In genomic region chr6:100483084-100483810, GRCm38 (mm10) we compare ENCODE assay signal across 10 mouse cellular contexts.
DNase-seq lines count a peak whose midpoint lies in the region; ATAC-seq and TF ChIP-seq lines count a peak whose summit lies in the region.
"Had no signal": no experiment of that assay in that cellular context is flagged by ENCODE, and none has a peak within 500 bp of the region (broad histone marks: within the 10 kb centered on the region; RNA-seq: fewer than 3 reads in every experiment).

No protein-coding gene starts in this region.

- TF ChIP-seq POLR2A in ES-Bruce4 (IDR thresholded peaks at IDR 0.05; ENCODE audit: insufficient read depth, low read length), result no peak

- H3K9me3 ChIP-seq in heart, embryonic 13.5 days, result peaks cover 13% of the 10 kb centered on the region; the same call in 1 of the 2 replicates
- no peaks in the 10 kb centered on the region for H3K9me3 ChIP-seq in ES-Bruce4 (replicated peaks; ENCODE audit: control insufficient read depth, insufficient read depth, low read length, poor library complexity, severe bottlenecking)
- peaks cover 4% of the 10 kb centered on the region; the same call in 1 of the 2 replicates for H3K9me3 ChIP-seq in embryonic facial prominence, embryonic 12.5 days
- H3K9me3 ChIP-seq in liver, embryonic 11.5 days (ENCODE audit: control insufficient read depth, low read length), result no peaks in the 10 kb centered on the region

- ATAC-seq in heart, embryonic 13.5 days (ENCODE audit: extremely low read depth, insufficient number of reproducible peaks, low FRiP score, low TSS enrichment), result no peak
- ATAC-seq in embryonic facial prominence, embryonic 12.5 days (ENCODE audit: insufficient number of reproducible peaks, insufficient read depth, low FRiP score, low TSS enrichment), result peak; percentile 73
- ATAC-seq in liver, embryonic 11.5 days (replicated peaks; ENCODE audit: low FRiP score), result no peak
- ATAC-seq: Patski had no signal

- DNase-seq in heart, adult 8-10 months (ENCODE audit: low spot score), result no peak
- no peak for DNase-seq in liver, embryonic 11.5 days (ENCODE audit: low spot score)
- DNase-seq in layer of hippocampus, postnatal 10 days (ENCODE audit: low spot score in 2 of 2), result no peak
- DNase-seq in ovary, postnatal 14 days (ENCODE audit: low spot score), result no peak
- DNase-seq in right cerebral cortex, postnatal 14 days, result no peak

- 0 out of 2 replicates have a peak overlapping the region, but pooled peaks have one; percentile 30 for H3K9ac ChIP-seq in heart, embryonic 13.5 days
- H3K9ac ChIP-seq in ES-Bruce4 (ENCODE audit: low read depth, poor library complexity, severe bottlenecking), result 0 out of 2 replicates have a peak overlapping the region, but pooled peaks have one; percentile 11
- H3K9ac ChIP-seq in embryonic facial prominence, embryonic 12.5 days, result no peak overlapping the region
- no peak overlapping the region for H3K9ac ChIP-seq in liver, embryonic 11.5 days (ENCODE audit: low read depth, low read length)
- H3K9ac ChIP-seq: neural tube, embryonic 12.5 days had no signal

- H3K27ac ChIP-seq in heart, embryonic 13.5 days (replicated peaks), result peak overlapping the region; percentile 36; the same call in 1 of the 2 replicates
- H3K27ac ChIP-seq in ES-Bruce4 (ENCODE audit: insufficient read depth, low read length), result peak overlapping the region; percentile 63
- H3K27ac ChIP-seq in embryonic facial prominence, embryonic 12.5 days, result peak overlapping the region; percentile 74
- no peak overlapping the region for H3K27ac ChIP-seq in liver, embryonic 11.5 days (ENCODE audit: low read depth, low read length)
- H3K27ac ChIP-seq: neural tube, embryonic 12.5 days had no signal

- H3K27me3 ChIP-seq in heart, embryonic 13.5 days (replicated peaks), result peaks cover 7% of the 10 kb centered on the region; the same call in 1 of the 2 replicates
- H3K27me3 ChIP-seq in ES-Bruce4 (ENCODE audit: control insufficient read depth, insufficient read depth, low read length, poor library complexity, severe bottlenecking), result no peaks in the 10 kb centered on the region
- no peaks in the 10 kb centered on the region for H3K27me3 ChIP-seq in embryonic facial prominence, embryonic 12.5 days
- H3K27me3 ChIP-seq in liver, embryonic 11.5 days (replicated peaks; ENCODE audit: control insufficient read depth, insufficient read depth, low read length), result peaks cover 7% of the 10 kb centered on the region; the same call in 1 of the 2 replicates

- TF ChIP-seq CTCF in ES-Bruce4 (IDR thresholded peaks at IDR 0.05; ENCODE audit: low read depth, low read length), result no peak

- peak; percentile 48; the same call in 1 of the 2 replicates for TF ChIP-seq EP300 in ES-Bruce4 (IDR thresholded peaks at IDR 0.05; ENCODE audit: insufficient read depth, low read depth, low read length)

- H3K4me2 ChIP-seq in heart, embryonic 13.5 days, result peak overlapping the region; percentile 66
- H3K4me2 ChIP-seq in embryonic facial prominence, embryonic 12.5 days (replicated peaks), result peak overlapping the region; percentile 25
- 0 out of 2 replicates have a peak overlapping the region, but pooled peaks have one; percentile 14 for H3K4me2 ChIP-seq in liver, embryonic 11.5 days
- H3K4me2 ChIP-seq: neural tube, embryonic 12.5 days had no signal

- no peaks in the 10 kb centered on the region for H3K36me3 ChIP-seq in heart, embryonic 13.5 days
- no peaks in the 10 kb centered on the region for H3K36me3 ChIP-seq in ES-Bruce4 (ENCODE audit: control insufficient read depth, insufficient read depth, low read length, poor library complexity, severe bottlenecking)
- H3K36me3 ChIP-seq in embryonic facial prominence, embryonic 12.5 days, result no peaks in the 10 kb centered on the region
- no peaks in the 10 kb centered on the region for H3K36me3 ChIP-seq in liver, embryonic 11.5 days (ENCODE audit: control insufficient read depth, insufficient read depth, low read length)
- H3K36me3 ChIP-seq: neural tube, embryonic 12.5 days had no signal

- H3K4me1 ChIP-seq in heart, embryonic 13.5 days, result peaks cover 41% of the 10 kb centered on the region
- peaks cover 6% of the 10 kb centered on the region for H3K4me1 ChIP-seq in ES-Bruce4 (ENCODE audit: control insufficient read depth, insufficient read depth, low read length)
- peaks cover 23% of the 10 kb centered on the region for H3K4me1 ChIP-seq in embryonic facial prominence, embryonic 12.5 days
- H3K4me1 ChIP-seq in liver, embryonic 11.5 days (replicated peaks; ENCODE audit: control insufficient read depth, insufficient read depth, low read length), result no peaks in the 10 kb centered on the region

- H3K4me3 ChIP-seq in heart, embryonic 13.5 days, result peak overlapping the region; percentile 34
- H3K4me3 ChIP-seq in ES-Bruce4 (ENCODE audit: low read depth, low read length), result no peak overlapping the region
- no peak overlapping the region for H3K4me3 ChIP-seq in embryonic facial prominence, embryonic 12.5 days
- H3K4me3 ChIP-seq in liver, embryonic 11.5 days (ENCODE audit: low read depth, low read length), result no peak overlapping the region
- H3K4me3 ChIP-seq: neural tube, embryonic 12.5 days had no signal

- 1% methylated on average over 14 of the region's 14 CpGs for WGBS in heart, embryonic 13.5 days
- whole genome bisulfite sequencing in embryonic facial prominence, embryonic 12.5 days, result 7% methylated on average over 14 of the region's 14 CpGs
- WGBS in liver, embryonic 11.5 days, result 6% methylated on average over 14 of the region's 14 CpGs

Comparison
In these comparisons a context has a peak if more than half of its experiments do, and no peak if none do; other contexts are left out.
1. H3K4me2 ChIP-seq: peak in every context shown above with its lines; median percentile 66 in heart, embryonic 13.5 days; 25 in embryonic facial prominence, embryonic 12.5 days; 14 in liver, embryonic 11.5 days.
2. H3K9ac ChIP-seq: peak in heart, embryonic 13.5 days (single experiment) and ES-Bruce4 (single experiment); none in embryonic facial prominence, embryonic 12.5 days (single experiment) and liver, embryonic 11.5 days (single experiment).